Mouse (Mus musculus) MEL (cell line): Measurements from ENCODE around the gene Tert. TPM values are rescaled to one million over a fixed set of nuclear protein-coding genes. Genes with fewer than 3 reads are reported as not detected.

ENCODE experiments used
- DNase-seq: peaks from one replicate; pipeline ENCODE4 v3.0.0; 2011; ENCODE audit warnings: low read depth, low spot score
- H3K27ac ChIP-seq: 2 replicates; pipeline ENCODE4 v1.5.1; 2012; ENCODE audit warnings: low read depth, mild to moderate bottlenecking, control low read depth, low read length, moderate library complexity; ENCODE audit not compliant: control insufficient read depth
- H3K27me3 ChIP-seq, 2 experiments: fragments of 150-350 bp in 1 of 2; sonication (generic) in 1 of 2; 2 replicates each; pipeline ENCODE4 v1.6.1; 2012; ENCODE audit warnings: low read length in 2 of 2, mild to moderate bottlenecking in 2 of 2, improper control_type of control experiment in 1 of 2, moderate library complexity in 1 of 2; ENCODE audit not compliant: insufficient read depth in 2 of 2, control insufficient read depth in 1 of 2
- H3K36me3 ChIP-seq, 2 experiments: 2 replicates each; pipeline ENCODE4 v1.6.1; 2012 to 2014; ENCODE audit warnings: low read length in 2 of 2, improper control_type of control experiment in 1 of 2, inconsistent platforms in 1 of 2, mild to moderate bottlenecking in 1 of 2; ENCODE audit not compliant: insufficient read depth in 2 of 2, control insufficient read depth in 1 of 2
- H3K4me1 ChIP-seq, 2 experiments: fragments of 150-350 bp in 1 of 2; sonication (generic) in 1 of 2; 2 replicates each; pipeline ENCODE4 v1.6.1; 2012; ENCODE audit warnings: low read length in 2 of 2, improper control_type of control experiment in 1 of 2, mild to moderate bottlenecking in 1 of 2; ENCODE audit not compliant: insufficient read depth in 2 of 2, control insufficient read depth in 1 of 2
- H3K4me3 ChIP-seq, 2 experiments: fragments of 150-350 bp in 1 of 2; sonication (generic) in 1 of 2; 2 replicates each; pipeline ENCODE4 v1.5.1; 2012; ENCODE audit warnings: low read depth in 2 of 2, low read length in 2 of 2, mild to moderate bottlenecking in 2 of 2, moderate library complexity in 2 of 2, control low read depth in 1 of 2, improper control_type of control experiment in 1 of 2; ENCODE audit not compliant: control insufficient read depth in 1 of 2, insufficient read depth in 1 of 2
- H3K79me2 ChIP-seq: 2 replicates; pipeline ENCODE4 v1.6.1; 2012; ENCODE audit warnings: mild to moderate bottlenecking, low read length, moderate library complexity; ENCODE audit not compliant: control insufficient read depth, poor library complexity, insufficient read depth
- H3K9ac ChIP-seq: 2 replicates; pipeline ENCODE4 v1.6.1; 2012; ENCODE audit warnings: low read depth, mild to moderate bottlenecking, control low read depth, low read length, moderate library complexity; ENCODE audit not compliant: control insufficient read depth, poor library complexity, severe bottlenecking
- H3K9me3 ChIP-seq: fragments of 150-350 bp; sonication (generic); replicated peaks from 2 replicates; pipeline ENCODE4 v1.6.1; 2012; ENCODE audit warnings: mild to moderate bottlenecking, low read length, improper control_type of control experiment, moderate library complexity; ENCODE audit not compliant: insufficient read depth
- BHLHE40 ChIP-seq: IDR thresholded peaks from 2 replicates; pipeline ENCODE4 v1.6.1; 2012; ENCODE audit warnings: low read depth, mild to moderate bottlenecking, inconsistent platforms, low read length, improper control_type of control experiment, borderline replicate concordance
- CHD1 ChIP-seq: IDR thresholded peaks from 2 replicates; pipeline ENCODE4 v1.6.1; 2012; ENCODE audit warnings: low read depth, mild to moderate bottlenecking, inconsistent platforms, low read length, improper control_type of control experiment
- CHD2 ChIP-seq: IDR thresholded peaks from 2 replicates; pipeline ENCODE4 v1.6.1; 2011; ENCODE audit warnings: low read length, improper control_type of control experiment
- CTCF ChIP-seq, 3 experiments: IDR thresholded peaks in 2 of 3; conservative IDR thresholded peaks in 1 of 3; 2 replicates each; pipeline ENCODE4 v1.5.1; 2011 to 2012; ENCODE audit warnings: low read length in 3 of 3, low read depth in 2 of 3, mild to moderate bottlenecking in 2 of 3, improper control_type of control experiment in 1 of 3, inconsistent platforms in 1 of 3, mixed read lengths in 1 of 3, moderate library complexity in 1 of 3; ENCODE audit not compliant: control insufficient read depth in 1 of 3, insufficient read depth in 1 of 3, poor library complexity in 1 of 3, severe bottlenecking in 1 of 3
- ELF1 ChIP-seq: IDR thresholded peaks from 2 replicates; pipeline ENCODE4 v1.6.1; 2014; ENCODE audit warnings: low read depth, mild to moderate bottlenecking, inconsistent platforms, low read length, improper control_type of control experiment, moderate library complexity
- HCFC1 ChIP-seq: IDR thresholded peaks from 2 replicates; pipeline ENCODE4 v1.6.1; 2012; ENCODE audit warnings: low read depth, mild to moderate bottlenecking, inconsistent platforms, low read length, improper control_type of control experiment, moderate library complexity
- JUND ChIP-seq: IDR thresholded peaks from 2 replicates; pipeline ENCODE4 v1.6.1; 2011; ENCODE audit warnings: low read depth, mild to moderate bottlenecking, improper control_type of control experiment, low read length
- MAFK ChIP-seq: IDR thresholded peaks from 2 replicates; pipeline ENCODE4 v1.6.1; 2011; ENCODE audit warnings: low read depth, mild to moderate bottlenecking, low read length, improper control_type of control experiment, borderline replicate concordance
- MAX ChIP-seq: IDR thresholded peaks from 2 replicates; pipeline ENCODE4 v1.6.1; 2011; ENCODE audit warnings: low read length, improper control_type of control experiment
- MEF2A ChIP-seq: IDR thresholded peaks from 2 replicates; pipeline ENCODE4 v1.6.1; 2014; ENCODE audit warnings: low read depth, mild to moderate bottlenecking, inconsistent platforms, low read length, improper control_type of control experiment; ENCODE audit not compliant: poor library complexity, insufficient replicate concordance, severe bottlenecking; ENCODE audit errors: extremely low read depth
- MXI1 ChIP-seq: IDR thresholded peaks from 2 replicates; pipeline ENCODE4 v1.6.1; 2011; ENCODE audit warnings: mild to moderate bottlenecking, low read depth, low read length, improper control_type of control experiment
- MYC ChIP-seq: IDR thresholded peaks from 2 replicates; pipeline ENCODE4 v1.6.1; 2011; ENCODE audit warnings: low read depth, mild to moderate bottlenecking, low read length, improper control_type of control experiment, moderate library complexity
- NELFE ChIP-seq: IDR thresholded peaks from 2 replicates; pipeline ENCODE4 v1.6.1; 2011; ENCODE audit warnings: low read depth, low read length, improper control_type of control experiment
- NRF1 ChIP-seq: IDR thresholded peaks from 2 replicates; pipeline ENCODE4 v1.6.1; 2014; ENCODE audit warnings: low read depth, mild to moderate bottlenecking, inconsistent platforms, low read length, improper control_type of control experiment, moderate library complexity; ENCODE audit not compliant: poor library complexity, insufficient read depth, severe bottlenecking
- POLR2AphosphoS2 ChIP-seq: IDR thresholded peaks from 2 replicates; pipeline ENCODE4 v1.6.1; 2011; ENCODE audit warnings: low read length, improper control_type of control experiment
- RAD21 ChIP-seq: IDR thresholded peaks from 2 replicates; pipeline ENCODE4 v1.6.1; 2011; ENCODE audit warnings: mild to moderate bottlenecking, low read depth, low read length, improper control_type of control experiment
- RCOR1 ChIP-seq: IDR thresholded peaks from 2 replicates; pipeline ENCODE4 v1.6.1; 2012; ENCODE audit warnings: low read depth, mild to moderate bottlenecking, inconsistent platforms, low read length, improper control_type of control experiment
- SMC3 ChIP-seq: IDR thresholded peaks from 2 replicates; pipeline ENCODE4 v1.6.1; 2011; ENCODE audit warnings: low read depth, low read length, improper control_type of control experiment
- TCF12 ChIP-seq: IDR thresholded peaks from 2 replicates; pipeline ENCODE4 v1.6.1; 2014; ENCODE audit warnings: low read depth, mild to moderate bottlenecking, inconsistent platforms, low read length, improper control_type of control experiment, moderate library complexity
- ZC3H11A ChIP-seq: IDR thresholded peaks from 2 replicates; pipeline ENCODE4 v1.6.1; 2012; ENCODE audit warnings: low read depth, mild to moderate bottlenecking, inconsistent platforms, low read length, improper control_type of control experiment
- polyA plus RNA-seq, 2 experiments: library from polyadenylated mRNA; stranded (reverse) in 1 of 2; unstranded in 1 of 2; fragments of >175 nt in 1 of 2; fragments of >200 nt in 1 of 2; gene quantifications; 2 replicates each; pipeline versions ENCODE4 v1.2.1 to v1.2.4; 2012; ENCODE audit warnings: low replicate concordance in 2 of 2, low read depth in 1 of 2; ENCODE audit not compliant: insufficient read length in 2 of 2, insufficient read depth in 1 of 2, missing spikeins in 1 of 2
- total RNA-seq: library from RNA; depleted of rRNA; stranded (reverse); fragments of 300-350 nt; gene quantifications from 2 replicates; pipeline ENCODE4 v1.2.3, GENCODE M21; 2012

The Tert gene
- total and polyA plus RNA-seq, 3 experiments, result 1.2 to 2.0 TPM; not detected in 1

- H3K79me2 ChIP-seq, result no peaks in the 10 kb centered on the region
- no peak for TF ChIP-seq CHD1
- TF ChIP-seq CHD2, result no peak
- no peak for TF ChIP-seq HCFC1
- no peak for TF ChIP-seq RCOR1
- no peak for TF ChIP-seq MAX
- TF ChIP-seq, all 39 proteins: peak for 0
- Histone ChIP-seq H3K4me1 (no peaks in the 10 kb centered on the region), H3K27ac (no peak overlapping the region), H3K9me3 (no peaks in the 10 kb centered on the region), H3K4me3 (no peak overlapping the region), H3K36me3 (no peaks in the 10 kb centered on the region), H3K9ac (no peak overlapping the region), H3K27me3 (no peaks in the 10 kb centered on the region; a peak in 1 of 4 replicates)
- no peak for DNase-seq
Observed at GRCm38 (mm10) chr13:73687601-73688000, 60.9 kb downstream of the Tert start.

DNA sequence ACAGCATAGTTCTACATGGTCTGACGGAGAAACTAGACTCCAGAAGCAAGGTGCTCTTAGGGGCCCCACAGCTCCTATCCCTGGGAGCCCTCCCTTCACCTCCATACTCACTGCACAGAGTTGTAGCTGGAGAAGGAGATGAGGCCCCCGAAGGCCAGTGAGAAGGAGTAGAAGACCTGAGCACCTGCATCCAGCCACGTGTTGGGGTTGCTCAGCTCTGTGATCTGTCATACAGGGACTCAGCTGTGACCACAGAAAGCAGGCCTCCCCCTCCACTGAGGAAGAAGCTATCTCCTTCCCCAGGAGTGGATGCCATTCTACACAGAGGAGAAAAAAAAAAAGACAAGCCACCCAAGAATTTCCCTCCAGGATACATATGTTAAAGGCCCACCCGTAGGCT, 62.2 kb downstream of the Tert start:
- DNase-seq, result no peak
- Histone ChIP-seq H3K27ac (no peak overlapping the region), H3K9ac (no peak overlapping the region), H3K27me3 (no peaks in the 10 kb centered on the region; a peak in 1 of 4 replicates), H3K36me3 (no peaks in the 10 kb centered on the region), H3K79me2 (no peaks in the 10 kb centered on the region), H3K4me3 (no peak overlapping the region), H3K9me3 (no peaks in the 10 kb centered on the region), H3K4me1 (no peaks in the 10 kb centered on the region)
- no peak for TF ChIP-seq MAFK
- TF ChIP-seq BHLHE40, result no peak
- TF ChIP-seq MEF2A, result no peak
- no peak for TF ChIP-seq JUND
- TF ChIP-seq NELFE, result no peak

GRCm38 (mm10) chr13:73692249-73692868, 65.6 kb downstream of the Tert start:
- Histone ChIP-seq H3K79me2 (no peaks in the 10 kb centered on the region), H3K4me3 (no peak overlapping the region), H3K27me3 (no peaks in the 10 kb centered on the region; a peak in 1 of 4 replicates), H3K4me1 (peaks cover 0 to 5% of the 10 kb centered on the region in 2 experiments; a peak in 1 of 4 replicates), H3K9me3 (no peaks in the 10 kb centered on the region), H3K9ac (no peak overlapping the region), H3K27ac (no peak overlapping the region), H3K36me3 (peaks cover 0 to 3% of the 10 kb centered on the region in 2 experiments; a peak in 2 of 4 replicates)
- no peak for TF ChIP-seq TCF12
- no peak for TF ChIP-seq MYC
- TF ChIP-seq BHLHE40, result no peak
- TF ChIP-seq NRF1, result no peak
- TF ChIP-seq POLR2AphosphoS2, result no peak
- TF ChIP-seq CHD2, result no peak
- no peak for TF ChIP-seq ELF1
- no peak for TF ChIP-seq MXI1
- TF ChIP-seq SMC3, result peak; percentile 77
- peak; percentile 51 for TF ChIP-seq RAD21
- TF ChIP-seq ZC3H11A, result peak; percentile 33; the same call in 1 of the 2 replicates
- no peak for TF ChIP-seq CHD1
- TF ChIP-seq CTCF (IDR thresholded peaks at IDR 0.05 in 2 of 3, conservative IDR thresholded peaks at IDR 0.05 in 1 of 3; ENCODE audit: control insufficient read depth in 1 of 3, insufficient read depth in 1 of 3, low read depth in 2 of 3, low read length in 3 of 3, poor library complexity in 1 of 3, severe bottlenecking in 1 of 3), result peak; percentile 56 to 88 (median 74)
- peak; percentile 64 for DNase-seq
